In genomic region chr17:47199206-47199605, GRCm38 (mm10) we compare ENCODE assay signal across 12 mouse cellular contexts.
DNase-seq lines count a peak whose midpoint lies in the region; ATAC-seq and TF ChIP-seq lines count a peak whose summit lies in the region.
"Had no signal": no experiment of that assay in that cellular context is flagged by ENCODE, and none has a peak within 500 bp of the region (broad histone marks: within the 10 kb centered on the region; RNA-seq: fewer than 3 reads in every experiment).

No protein-coding gene starts in this region.

- TF ChIP-seq CTCF in kidney, postnatal 0 days (IDR thresholded peaks at IDR 0.05; ENCODE audit: low read depth) = no peak
- TF ChIP-seq CTCF in kidney, adult 2 months (conservative IDR thresholded peaks at IDR 0.05; ENCODE audit: insufficient read depth, insufficient read length, low read depth, low read length) = no peak
- no peak for TF ChIP-seq CTCF in midbrain, postnatal 0 days (IDR thresholded peaks at IDR 0.05)
- no peak for TF ChIP-seq CTCF in heart, adult 2 months (IDR thresholded peaks at IDR 0.05)
- no peak for TF ChIP-seq CTCF in liver, postnatal 0 days (IDR thresholded peaks at IDR 0.05; ENCODE audit: low read depth)

- no peaks in the 10 kb centered on the region for H3K79me2 ChIP-seq in heart, adult 2 months (replicated peaks; ENCODE audit: control insufficient read depth, insufficient read depth, low read length)

- no peak for TF ChIP-seq POLR2A in kidney, adult 2 months (IDR thresholded peaks at IDR 0.05; ENCODE audit: low read depth, low read length)
- no peak for TF ChIP-seq POLR2A in heart, adult 2 months (IDR thresholded peaks at IDR 0.05; ENCODE audit: insufficient read depth, low read depth, low read length)

- H3K36me3 ChIP-seq in kidney, postnatal 0 days (ENCODE audit: insufficient read depth, low read length) = no peaks in the 10 kb centered on the region
- no peaks in the 10 kb centered on the region for H3K36me3 ChIP-seq in kidney, adult 2 months (ENCODE audit: control insufficient read depth, insufficient read depth, low read length)
- peaks cover under 1% of the 10 kb centered on the region; the same call in 1 of the 2 replicates for H3K36me3 ChIP-seq in forebrain, embryonic 12.5 days (replicated peaks)
- no peaks in the 10 kb centered on the region for H3K36me3 ChIP-seq in midbrain, postnatal 0 days (ENCODE audit: insufficient read depth, low read length)
- H3K36me3 ChIP-seq in heart, adult 2 months (ENCODE audit: control insufficient read depth, insufficient read depth, low read length) = no peaks in the 10 kb centered on the region
- no peaks in the 10 kb centered on the region for H3K36me3 ChIP-seq in liver, postnatal 0 days (replicated peaks; ENCODE audit: insufficient read depth, low read length)
- H3K36me3 ChIP-seq: stomach, embryonic 15.5 days had no signal

- TF ChIP-seq EP300 in heart, adult 2 months (IDR thresholded peaks at IDR 0.05; ENCODE audit: insufficient read depth, low read depth, low read length) = no peak
- no peak for TF ChIP-seq EP300 in liver, postnatal 0 days (IDR thresholded peaks at IDR 0.05; ENCODE audit: low read depth)

- H3K4me1 ChIP-seq in kidney, postnatal 0 days (replicated peaks; ENCODE audit: insufficient read depth, low read length) = peaks cover 7% of the 10 kb centered on the region
- H3K4me1 ChIP-seq in kidney, adult 2 months (ENCODE audit: control insufficient read depth, insufficient read depth, low read length) = no peaks in the 10 kb centered on the region
- peaks cover 35% of the 10 kb centered on the region for H3K4me1 ChIP-seq in forebrain, embryonic 12.5 days
- H3K4me1 ChIP-seq in midbrain, postnatal 0 days (ENCODE audit: insufficient read depth, low read length) = no peaks in the 10 kb centered on the region; the same call in 1 of the 2 replicates
- peaks cover 4% of the 10 kb centered on the region for H3K4me1 ChIP-seq in heart, adult 2 months (ENCODE audit: control insufficient read depth, insufficient read depth, low read length)
- H3K4me1 ChIP-seq in liver, postnatal 0 days (ENCODE audit: insufficient read depth) = peaks cover under 1% of the 10 kb centered on the region; the same call in 1 of the 2 replicates

- H3K9me3 ChIP-seq in kidney, postnatal 0 days (replicated peaks; ENCODE audit: low read length) = no peaks in the 10 kb centered on the region; the same call in 1 of the 2 replicates
- 0 out of 2 replicates have a peak, but pooled peaks cover 4% of the 10 kb centered on the region for H3K9me3 ChIP-seq in forebrain, embryonic 12.5 days
- no peaks in the 10 kb centered on the region for H3K9me3 ChIP-seq in midbrain, postnatal 0 days (ENCODE audit: low read length)
- H3K9me3 ChIP-seq in liver, postnatal 0 days (ENCODE audit: low read length) = no peaks in the 10 kb centered on the region
- H3K9me3 ChIP-seq: stomach, embryonic 15.5 days had no signal

- H3K27me3 ChIP-seq in kidney, postnatal 0 days (ENCODE audit: insufficient read depth, low read length) = no peaks in the 10 kb centered on the region
- H3K27me3 ChIP-seq in kidney, adult 2 months (replicated peaks; ENCODE audit: control insufficient read depth, insufficient read depth, low read length) = no peaks in the 10 kb centered on the region
- no peaks in the 10 kb centered on the region for H3K27me3 ChIP-seq in forebrain, embryonic 12.5 days
- no peaks in the 10 kb centered on the region for H3K27me3 ChIP-seq in midbrain, postnatal 0 days (ENCODE audit: insufficient read depth, low read length)
- no peaks in the 10 kb centered on the region for H3K27me3 ChIP-seq in heart, adult 2 months (ENCODE audit: control insufficient read depth, insufficient read depth, low read length)
- H3K27me3 ChIP-seq in liver, postnatal 0 days (ENCODE audit: insufficient read depth, low read length) = no peaks in the 10 kb centered on the region
- H3K27me3 ChIP-seq: stomach, embryonic 15.5 days had no signal

- no peak for DNase-seq in kidney, postnatal 0 days (ENCODE audit: low spot score)
- DNase-seq in kidney, adult 2 months = no peak
- DNase-seq in layer of hippocampus, adult 8-10 months (ENCODE audit: low spot score in 2 of 2) = peak; percentile 37 to 44
- DNase-seq in midbrain, postnatal 0 days (ENCODE audit: low spot score) = no peak
- DNase-seq in urinary bladder, postnatal 10 days (ENCODE audit: low spot score) = no peak
- no peak for DNase-seq in heart, adult 2 months
- DNase-seq in liver, postnatal 0 days = no peak
- DNase-seq: adrenal gland, adult 2 months; cerebellum, adult 9-10 months; gastrocnemius, adult 2 months had no signal

- ATAC-seq in kidney, postnatal 0 days (replicated peaks; ENCODE audit: low FRiP score, low read depth) = peak; percentile 29; the same call in 1 of the 2 replicates
- 0 out of 2 replicates have a peak, but pooled peaks have one; percentile 48 for ATAC-seq in forebrain, embryonic 12.5 days (ENCODE audit: low FRiP score)
- no peak for ATAC-seq in midbrain, postnatal 0 days (ENCODE audit: low FRiP score)
- ATAC-seq in liver, postnatal 0 days = no peak

- H3K4me3 ChIP-seq in kidney, postnatal 0 days (replicated peaks; ENCODE audit: low read depth, low read length) = no peak overlapping the region
- H3K4me3 ChIP-seq in kidney, adult 2 months (ENCODE audit: insufficient read depth, low read depth, low read length) = no peak overlapping the region
- no peak overlapping the region for H3K4me3 ChIP-seq in forebrain, embryonic 12.5 days (replicated peaks)
- H3K4me3 ChIP-seq in midbrain, postnatal 0 days (ENCODE audit: low read depth, low read length) = no peak overlapping the region
- H3K4me3 ChIP-seq in heart, adult 2 months = no peak overlapping the region
- H3K4me3 ChIP-seq in liver, postnatal 0 days (ENCODE audit: low read depth, low read length) = no peak overlapping the region
- H3K4me3 ChIP-seq: gastrocnemius, adult 2 months; stomach, embryonic 15.5 days had no signal

- WGBS in kidney, postnatal 0 days = 67% methylated on average over 10 of the region's 10 CpGs
- WGBS in kidney, adult 2 months = 81% methylated on average over 10 of the region's 10 CpGs
- WGBS in forebrain, embryonic 12.5 days = 50% methylated on average over 10 of the region's 10 CpGs
- WGBS in midbrain, postnatal 0 days = 75% methylated on average over 10 of the region's 10 CpGs
- WGBS in heart, adult 2 months = 93% methylated on average over 10 of the region's 10 CpGs
- WGBS in liver, postnatal 0 days (ENCODE audit: insufficient replicate concordance) = 83% methylated on average over 10 of the region's 10 CpGs

- H3K9ac ChIP-seq in kidney, postnatal 0 days (ENCODE audit: low read depth, low read length) = no peak overlapping the region
- no peak overlapping the region for H3K9ac ChIP-seq in forebrain, embryonic 12.5 days
- H3K9ac ChIP-seq in midbrain, postnatal 0 days (replicated peaks; ENCODE audit: low read length, poor library complexity, severe bottlenecking) = no peak overlapping the region
- H3K9ac ChIP-seq in heart, adult 2 months (ENCODE audit: low read depth, low read length) = no peak overlapping the region
- H3K9ac ChIP-seq in liver, postnatal 0 days (replicated peaks) = no peak overlapping the region
- H3K9ac ChIP-seq: stomach, embryonic 15.5 days had no signal

- no peak overlapping the region for H3K27ac ChIP-seq in kidney, postnatal 0 days
- H3K27ac ChIP-seq in kidney, adult 2 months (ENCODE audit: insufficient read depth, low read depth, low read length) = no peak overlapping the region
- no peak overlapping the region for H3K27ac ChIP-seq in forebrain, embryonic 12.5 days
- peak overlapping the region; percentile 43; the same call in 1 of the 2 replicates for H3K27ac ChIP-seq in midbrain, postnatal 0 days (ENCODE audit: low read depth, low read length)
- H3K27ac ChIP-seq in heart, adult 2 months = no peak overlapping the region
- H3K27ac ChIP-seq in liver, postnatal 0 days (ENCODE audit: low read depth) = no peak overlapping the region
- H3K27ac ChIP-seq: gastrocnemius, adult 2 months; stomach, embryonic 15.5 days had no signal

- intact Hi-C loops in heart, adult 2 months (cut with DNase I) = no loop called here

- H3K4me2 ChIP-seq in kidney, postnatal 0 days (ENCODE audit: low read length) = no peak overlapping the region
- no peak overlapping the region for H3K4me2 ChIP-seq in forebrain, embryonic 12.5 days
- no peak overlapping the region for H3K4me2 ChIP-seq in midbrain, postnatal 0 days (ENCODE audit: low read depth, low read length, poor library complexity, severe bottlenecking)
- H3K4me2 ChIP-seq in liver, postnatal 0 days (ENCODE audit: low read depth, low read length) = no peak overlapping the region
- H3K4me2 ChIP-seq: stomach, embryonic 15.5 days had no signal

Comparison
In these comparisons a context has a peak if more than half of its experiments do, and no peak if none do; other contexts are left out.
1. ATAC-seq: peak in kidney, postnatal 0 days (single experiment) and forebrain, embryonic 12.5 days (single experiment); none in midbrain, postnatal 0 days (single experiment) and liver, postnatal 0 days (single experiment).
2. DNase-seq: peak in layer of hippocampus, adult 8-10 months (2 of 2); none in kidney, postnatal 0 days (single experiment), kidney, adult 2 months (single experiment), midbrain, postnatal 0 days (single experiment), urinary bladder, postnatal 10 days (single experiment), heart, adult 2 months (0 of 2) and liver, postnatal 0 days (single experiment).